Mouse (Mus musculus) neural tube, embryonic 14.5 days (tissue): ENCODE results near the gene Cpt1b. TPM values are rescaled to one million over a fixed set of nuclear protein-coding genes. Genes with fewer than 3 reads are reported as not detected.

Experiments used
- ATAC-seq: fragments of 200-750 bp; cut with Nextera tagmentation; 2 replicates; pipeline ENCODE4 v1.8.0; 2017; ENCODE audit warnings: low read depth, mild to moderate bottlenecking, moderate TSS enrichment, moderate library complexity
- H3K27ac ChIP-seq: fragments of 300-500 bp; sonication (generic); 2 replicates; pipeline ENCODE4 v1.5.1; 2014; ENCODE audit warnings: low read depth, mild to moderate bottlenecking, control low read depth, low read length, moderate library complexity, mixed read lengths
- H3K27me3 ChIP-seq: fragments of 300-500 bp; sonication (generic); 2 replicates; pipeline ENCODE4 v1.6.1; 2014; ENCODE audit warnings: low read length; ENCODE audit not compliant: control insufficient read depth, insufficient read depth
- H3K36me3 ChIP-seq: fragments of 300-500 bp; sonication (generic); 2 replicates; pipeline ENCODE4 v1.6.1; 2014; ENCODE audit warnings: low read length, mixed read lengths; ENCODE audit not compliant: control insufficient read depth, insufficient read depth
- H3K4me1 ChIP-seq: fragments of 300-500 bp; sonication (generic); 2 replicates; pipeline ENCODE4 v1.6.1; 2014; ENCODE audit warnings: low read length; ENCODE audit not compliant: control insufficient read depth, insufficient read depth
- H3K4me2 ChIP-seq: fragments of 300-500 bp; sonication (generic); 2 replicates; pipeline ENCODE4 v1.6.1; 2014; ENCODE audit warnings: mild to moderate bottlenecking, low read depth, low read length, control low read depth
- H3K4me3 ChIP-seq: fragments of 300-500 bp; sonication (generic); 2 replicates; pipeline ENCODE4 v1.5.1; 2014; ENCODE audit warnings: low read depth, low read length, control low read depth, mixed read lengths
- H3K9ac ChIP-seq: fragments of 300-500 bp; sonication (generic); replicated peaks from 2 replicates; pipeline ENCODE4 v1.6.1; 2014; ENCODE audit warnings: low read depth, mild to moderate bottlenecking, control low read depth, low read length, mixed read lengths
- H3K9me3 ChIP-seq: fragments of 300-500 bp; sonication (generic); 2 replicates; pipeline ENCODE4 v1.6.1; 2016; ENCODE audit warnings: low read length; ENCODE audit not compliant: control insufficient read depth
- WGBS: fragments of 180-500 bp; shearing (Covaris S2); extraction: QIAGEN DNeasy Blood & Tissue Kit; methylation state at CpG from one replicate; pipeline ENCODE4 v1.1.7; 2014; 5-methylcytosine and 5-hydroxymethylcytosine counted together
- polyA plus RNA-seq: library from polyadenylated mRNA; unstranded; fragments of >200 nt; fragmentation: Nextera tagmentation; extraction: Ambion mirVana; gene quantifications from 2 replicates; pipeline ENCODE4 v1.2.1, GENCODE M21; 2014

The Cpt1b gene
- polyA plus RNA-seq, 1 experiment from 2014 or later = 1.2 TPM

GRCm38 (mm10) chr15:89429352-89430221 is 3.9 kb upstream of the Cpt1b start, which contains the start of the genes C730034F03Rik, Gm44502 and Chkb:
Gene C730034F03Rik (plus strand): TSS chr15:89429589.
Gene Gm44502 (minus strand): TSS chr15:89429696.
Gene Chkb (minus strand): TSS chr15:89429908.
- peaks cover 11% of the 10 kb centered on the region for H3K4me1 ChIP-seq
- H3K4me2 ChIP-seq = peak within 1 kb of the TSS; percentile 95
- peaks cover 11% of the 10 kb centered on the region; the same call in 1 of the 2 replicates for H3K36me3 ChIP-seq
- H3K27ac ChIP-seq = peak within 1 kb of the TSS; percentile 96
- no peaks in the 10 kb centered on the region for H3K9me3 ChIP-seq
- H3K9ac ChIP-seq = peak within 1 kb of the TSS; percentile 82
- no peaks in the 10 kb centered on the region for H3K27me3 ChIP-seq
- peak; percentile 95 for ATAC-seq
- under 1% methylated on average over 70 of the region's 70 CpGs for WGBS
- peak within 1 kb of the TSS; percentile 62 for H3K4me3 ChIP-seq

DNA sequence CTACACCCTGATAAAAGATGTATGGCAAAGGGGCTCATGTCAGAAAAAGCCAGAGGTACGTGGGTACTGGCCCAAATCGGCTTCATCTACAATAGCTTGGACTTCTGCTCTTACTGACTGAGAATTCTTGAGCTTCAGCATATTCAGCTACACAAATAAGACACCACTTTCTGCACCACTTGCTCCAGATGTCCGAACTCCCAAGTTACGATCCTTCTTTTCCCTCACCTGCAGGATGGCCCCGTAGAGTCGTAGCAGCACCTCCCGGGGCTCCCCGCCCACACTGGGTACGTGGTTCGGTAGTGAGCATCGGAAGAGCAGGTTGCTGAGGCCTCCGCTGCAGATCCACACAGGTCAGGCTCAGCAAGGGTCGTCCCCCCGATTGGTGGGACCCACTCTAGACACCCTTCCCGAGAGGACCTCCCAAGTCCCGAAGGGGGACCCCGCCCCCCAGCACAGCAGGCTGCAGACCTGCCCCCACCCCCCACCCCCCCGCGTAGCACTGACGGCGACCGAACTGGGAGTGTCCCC is 3.2 kb upstream of the Cpt1b start:
- peak overlapping the region; percentile 95 for H3K4me2 ChIP-seq
- peak overlapping the region; percentile 82 for H3K9ac ChIP-seq
- no peaks in the 10 kb centered on the region for H3K27me3 ChIP-seq
- H3K36me3 ChIP-seq = peaks cover 11% of the 10 kb centered on the region; the same call in 1 of the 2 replicates
- peak overlapping the region; percentile 62 for H3K4me3 ChIP-seq
- no peaks in the 10 kb centered on the region for H3K9me3 ChIP-seq
- H3K27ac ChIP-seq = peak overlapping the region; percentile 96
- H3K4me1 ChIP-seq = peaks cover 11% of the 10 kb centered on the region
- 6% methylated on average over 22 of the region's 22 CpGs for WGBS
- peak; percentile 56; the same call in 1 of the 2 replicates for ATAC-seq

DNA sequence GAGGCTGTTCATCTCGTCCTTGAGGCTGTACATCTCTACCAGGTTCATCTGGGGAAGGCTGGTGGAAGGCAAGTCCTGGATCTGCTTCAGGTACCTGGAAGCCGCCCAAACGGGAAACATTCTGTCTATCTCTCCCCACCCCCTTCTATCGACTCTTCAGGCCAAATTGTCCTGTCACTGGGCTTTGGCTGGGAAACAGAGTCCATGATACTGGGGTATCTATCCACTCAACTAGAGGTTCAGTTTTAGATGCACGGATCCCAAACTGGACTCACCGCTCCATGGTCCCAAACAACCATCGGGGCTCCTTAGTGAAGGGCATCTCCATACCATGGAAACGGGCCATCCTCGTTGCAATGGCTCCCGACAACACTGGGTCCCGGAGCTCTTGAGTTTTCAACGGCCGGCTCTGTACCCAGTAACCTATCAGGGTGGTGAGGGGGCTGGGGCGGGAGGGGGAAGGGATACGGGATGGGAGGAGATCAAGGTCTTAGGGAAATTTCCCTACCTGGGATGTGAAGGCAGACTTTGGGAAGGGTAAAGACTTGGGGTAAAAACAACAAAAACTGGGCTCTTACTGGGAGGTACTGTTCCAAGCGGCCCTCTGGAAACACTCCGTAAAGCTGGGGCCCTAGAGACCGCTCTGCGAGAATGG is 2.6 kb upstream of the Cpt1b start:
- WGBS = 84% methylated on average over 19 of the region's 19 CpGs
- H3K4me3 ChIP-seq = peak overlapping the region; percentile 62
- H3K36me3 ChIP-seq = peaks cover 16% of the 10 kb centered on the region; the same call in 1 of the 2 replicates
- peak overlapping the region; percentile 95 for H3K4me2 ChIP-seq
- no peaks in the 10 kb centered on the region for H3K9me3 ChIP-seq
- peaks cover 11% of the 10 kb centered on the region for H3K4me1 ChIP-seq
- H3K9ac ChIP-seq = no peak overlapping the region; the same call in 1 of the 2 replicates
- no peak for ATAC-seq
- no peaks in the 10 kb centered on the region for H3K27me3 ChIP-seq
- no peak overlapping the region for H3K27ac ChIP-seq

- 93% methylated on average over 10 of the region's 10 CpGs for WGBS
- Histone ChIP-seq H3K4me3 (no peak overlapping the region), H3K4me2 (no peak overlapping the region), H3K27ac (no peak overlapping the region), H3K9ac (no peak overlapping the region), H3K4me1 (peaks cover 11% of the 10 kb centered on the region), H3K36me3 (peaks cover 16% of the 10 kb centered on the region; the same call in 1 of the 2 replicates), H3K9me3 (no peaks in the 10 kb centered on the region), H3K27me3 (no peaks in the 10 kb centered on the region)
- no peak for ATAC-seq
Observed at GRCm38 (mm10) chr15:89426716-89427115, 1.1 kb upstream of the Cpt1b start.

GRCm38 (mm10) chr15:89424621-89425020 is 1.0 kb downstream of the Cpt1b start:
- Histone ChIP-seq H3K27ac (no peak overlapping the region), H3K9me3 (no peaks in the 10 kb centered on the region), H3K4me2 (no peak overlapping the region), H3K9ac (no peak overlapping the region), H3K36me3 (peaks cover 25% of the 10 kb centered on the region; the same call in 1 of the 2 replicates), H3K4me3 (no peak overlapping the region), H3K4me1 (peaks cover 8% of the 10 kb centered on the region), H3K27me3 (no peaks in the 10 kb centered on the region)
- ATAC-seq = no peak
- 86% methylated on average over 8 of the region's 8 CpGs for WGBS

- no peak overlapping the region for H3K4me3 ChIP-seq
- peaks cover 23% of the 10 kb centered on the region; the same call in 1 of the 2 replicates for H3K36me3 ChIP-seq
- no peak for ATAC-seq
- no peaks in the 10 kb centered on the region for H3K9me3 ChIP-seq
- H3K27ac ChIP-seq = no peak overlapping the region
- no peak overlapping the region for H3K4me2 ChIP-seq
- no peaks in the 10 kb centered on the region for H3K4me1 ChIP-seq
- H3K27me3 ChIP-seq = no peaks in the 10 kb centered on the region
- 93% methylated on average over 9 of the region's 9 CpGs for WGBS
- no peak overlapping the region for H3K9ac ChIP-seq
Observed at GRCm38 (mm10) chr15:89421938-89422337, 3.7 kb downstream of the Cpt1b start.

- Histone ChIP-seq H3K27ac (no peak overlapping the region), H3K4me3 (no peak overlapping the region), H3K36me3 (peaks cover 9% of the 10 kb centered on the region; the same call in 1 of the 2 replicates), H3K4me2 (no peak overlapping the region), H3K9me3 (no peaks in the 10 kb centered on the region), H3K4me1 (no peaks in the 10 kb centered on the region), H3K27me3 (no peaks in the 10 kb centered on the region), H3K9ac (no peak overlapping the region)
- WGBS = 93% methylated on average over 8 of the region's 8 CpGs
- ATAC-seq = no peak
Observed at GRCm38 (mm10) chr15:89415282-89415681, 10.4 kb downstream of the Cpt1b start.

- WGBS = 86% methylated on average over 21 of the region's 24 CpGs
- Histone ChIP-seq H3K9me3 (no peaks in the 10 kb centered on the region), H3K4me1 (no peaks in the 10 kb centered on the region), H3K4me2 (no peak within 1 kb of the TSS), H3K36me3 (no peaks in the 10 kb centered on the region), H3K9ac (no peak within 1 kb of the TSS), H3K27me3 (no peaks in the 10 kb centered on the region), H3K4me3 (no peak within 1 kb of the TSS), H3K27ac (no peak within 1 kb of the TSS)
- ATAC-seq = no peak
Observed at GRCm38 (mm10) chr15:89410118-89410517, 15.5 kb downstream of the Cpt1b start, which contains the start of gene Syce3. Gene Syce3 (minus strand): TSS chr15:89410503.
